Mouse (Mus musculus) small intestine, adult 2 months (tissue): ENCODE results near the gene Mageb4.
"Not testable (repeated sequence)": the region's sequence is repeated elsewhere in the genome, so short reads cannot be mapped to it uniquely, and the experiment has no call there.

Experiments used
- CTCF ChIP-seq: fragments of 200-500 bp; IDR thresholded peaks from 2 replicates; pipeline ENCODE4 v1.5.1; 2012; ENCODE audit warnings: low read depth, mild to moderate bottlenecking, control low read depth, inconsistent platforms, low read length, moderate library complexity, mixed read lengths; ENCODE audit not compliant: insufficient replicate concordance, insufficient read length; ENCODE audit errors: extremely low read depth
- POLR2A ChIP-seq: fragments of 200-500 bp; IDR thresholded peaks from 2 replicates; pipeline ENCODE4 v1.6.1; 2012; ENCODE audit warnings: low read depth, mild to moderate bottlenecking, control low read depth, inconsistent platforms, low read length, moderate library complexity

DNA sequence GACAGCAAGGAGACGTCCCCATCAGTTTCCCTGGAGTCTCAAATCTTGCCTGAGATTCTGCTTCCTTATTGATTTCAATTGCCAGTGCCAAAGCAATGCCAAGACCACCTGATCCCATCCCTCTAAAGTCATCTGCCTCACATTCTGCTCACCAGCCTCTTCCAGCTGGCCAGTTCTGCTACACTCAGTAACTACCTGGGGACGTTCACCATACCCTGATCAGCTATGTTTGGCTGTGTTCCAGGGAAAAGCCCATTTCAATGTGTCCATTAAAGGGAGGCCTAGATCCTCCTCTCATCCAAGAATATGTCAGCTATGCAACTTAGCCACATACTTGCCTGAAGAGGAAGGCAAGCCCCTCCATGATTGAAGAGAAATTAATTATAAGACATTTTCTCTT is 20.3 kb downstream of the Mageb4 start:
- not testable (repeated sequence) for TF ChIP-seq POLR2A, CTCF
